Mouse (Mus musculus) forelimb bud, embryonic 11.5 days (tissue): ENCODE results near the gene Gm37240.

Experiments
- DNase-seq: peaks from one replicate; pipeline ENCODE4 v3.0.0-alpha.2; 2012; ENCODE audit warnings: low read depth, low spot score

Gm37240 gene

GRCm38 (mm10) chr3:85683618-85684017, 203.7 kb downstream of the Gm37240 start:
- DNase-seq = no peak

GRCm38 (mm10) chr3:85681136-85681535, 206.2 kb downstream of the Gm37240 start:
- no peak for DNase-seq

GRCm38 (mm10) chr3:85679960-85680359, 207.4 kb downstream of the Gm37240 start:
- DNase-seq = no peak

- DNase-seq = no peak
Observed at GRCm38 (mm10) chr3:85679312-85679933, 207.9 kb downstream of the Gm37240 start.

GRCm38 (mm10) chr3:85677952-85678351, 209.4 kb downstream of the Gm37240 start:
- no peak for DNase-seq

GRCm38 (mm10) chr3:85677133-85677532, 210.2 kb downstream of the Gm37240 start:
- DNase-seq = no peak

GRCm38 (mm10) chr3:85669844-85670243, 217.5 kb downstream of the Gm37240 start:
- DNase-seq = no peak

GRCm38 (mm10) chr3:85667683-85668082, 219.6 kb downstream of the Gm37240 start:
- no peak for DNase-seq

GRCm38 (mm10) chr3:85666736-85667135, 220.6 kb downstream of the Gm37240 start:
- no peak for DNase-seq

GRCm38 (mm10) chr3:85666166-85666565, 221.2 kb downstream of the Gm37240 start:
- no peak for DNase-seq

- no peak for DNase-seq
Observed at GRCm38 (mm10) chr3:85664591-85665171, 222.6 kb downstream of the Gm37240 start.

GRCm38 (mm10) chr3:85663826-85664225, 223.5 kb downstream of the Gm37240 start:
- no peak for DNase-seq

- no peak for DNase-seq
Observed at GRCm38 (mm10) chr3:85661926-85662813, 225.1 kb downstream of the Gm37240 start.

- no peak for DNase-seq
Observed at GRCm38 (mm10) chr3:85659681-85660080, 227.6 kb downstream of the Gm37240 start.

GRCm38 (mm10) chr3:85655538-85655937, 231.8 kb downstream of the Gm37240 start:
- DNase-seq = no peak

- DNase-seq = no peak
Observed at GRCm38 (mm10) chr3:85652727-85653665, 234.3 kb downstream of the Gm37240 start.

- no peak for DNase-seq
Observed at GRCm38 (mm10) chr3:85649176-85649575, 238.1 kb downstream of the Gm37240 start.

GRCm38 (mm10) chr3:85645517-85646004, 241.8 kb downstream of the Gm37240 start:
- DNase-seq = no peak

GRCm38 (mm10) chr3:85644814-85645213, 242.5 kb downstream of the Gm37240 start:
- no peak for DNase-seq

- DNase-seq = no peak
Observed at GRCm38 (mm10) chr3:85641751-85642150, 245.6 kb downstream of the Gm37240 start.

- no peak for DNase-seq
Observed at GRCm38 (mm10) chr3:85636716-85637447, 250.4 kb downstream of the Gm37240 start.
